Mouse (Mus musculus) heart, postnatal 14 days (tissue): ENCODE measurements around the gene Map3k13. TPM values are rescaled to one million over a fixed set of nuclear protein-coding genes. Genes with fewer than 3 reads are reported as not detected.
"Not testable (repeated sequence)": the region's sequence is repeated elsewhere in the genome, so short reads cannot be mapped to it uniquely, and the experiment has no call there.

ENCODE experiments used
- DNase-seq, 2 experiments: peaks; one replicate each; pipeline ENCODE4 v3.0.0; 2021 to 2022
- intact Hi-C: fragments of 180-260 bp; cut with DNase I; formaldehyde crosslinking; loops from one replicate; pipeline ENCODE4 v1.15.1; 2025
- long read RNA-seq, 2 experiments: library from polyadenylated mRNA; stranded (forward); transcript quantifications; one replicate each; pipeline ENCODE4 v2.0.0; 2021
- total RNA-seq, 2 experiments: library from RNA; stranded (reverse); gene quantifications; 2 replicates each; pipeline ENCODE4 v1.2.3; 2021

Map3k13 gene
- 1 to 10 TPM in 1 of 2 experiments, under 1 TPM in 1; 0.98 to 1.0 TPM for total RNA-seq
- long read RNA-seq, experiment 1, full-length matches to known transcripts, result 1 of 3 reads
- long read RNA-seq, experiment 1, partial matches to known transcripts, result 0 of 3 reads
- long read RNA-seq, experiment 1, other reads (novel, unspliced or antisense), result 2 of 3 reads
- long read RNA-seq, experiment 2, partial matches to known transcripts, result 0 of 6 reads
- long read RNA-seq, experiment 2, other reads (novel, unspliced or antisense), result 6 of 6 reads

GRCm38 (mm10) chr16:21793875-21794696, at the start of gene Map3k13:
Map3k13 (plus strand) TSS chr16:21794346.
- intact Hi-C loops, result loop anchor here (2.0 kb wide), 1 partner anchor 21 kb away; no protein-coding TSS in a partner anchor
- DNase-seq, result peak; percentile 95 to 97

DNA sequence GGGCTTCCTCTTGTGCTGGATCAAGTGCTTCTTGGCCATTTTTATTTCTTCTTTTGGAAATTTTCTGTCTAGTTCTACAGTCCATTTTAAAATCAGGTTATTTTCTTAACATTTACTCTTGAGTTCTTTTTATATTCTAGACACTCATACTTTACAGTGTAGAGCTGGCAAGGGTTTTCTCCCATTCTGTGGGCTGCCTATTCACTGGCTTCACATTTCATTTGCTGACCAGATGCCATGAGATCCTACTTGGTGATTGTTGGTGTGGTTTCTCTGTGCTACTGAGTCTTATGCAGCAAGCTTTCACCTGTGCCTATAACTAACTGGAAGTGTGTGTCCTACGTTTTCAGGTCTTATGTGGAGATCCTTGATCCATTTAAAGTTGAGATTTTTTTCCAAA, 35.7 kb upstream of the Map3k13 start:
- DNase-seq, result no peak
- intact Hi-C loops, result no loop called here

- no peak for DNase-seq
- intact Hi-C loops, result no loop called here
Measured at GRCm38 (mm10) chr16:21768255-21768654, 25.9 kb upstream of the Map3k13 start.

GRCm38 (mm10) chr16:21769667-21770066, 24.5 kb upstream of the Map3k13 start:
- peak; percentile 6 to 27 for DNase-seq
- intact Hi-C loops, result loop anchor here (1.0 kb wide), 2 partner anchors 44 to 281 kb away; no protein-coding TSS in a partner anchor

- no peak for DNase-seq
- intact Hi-C loops, result no loop called here
Measured at GRCm38 (mm10) chr16:21774725-21775124, 19.4 kb upstream of the Map3k13 start.

DNA sequence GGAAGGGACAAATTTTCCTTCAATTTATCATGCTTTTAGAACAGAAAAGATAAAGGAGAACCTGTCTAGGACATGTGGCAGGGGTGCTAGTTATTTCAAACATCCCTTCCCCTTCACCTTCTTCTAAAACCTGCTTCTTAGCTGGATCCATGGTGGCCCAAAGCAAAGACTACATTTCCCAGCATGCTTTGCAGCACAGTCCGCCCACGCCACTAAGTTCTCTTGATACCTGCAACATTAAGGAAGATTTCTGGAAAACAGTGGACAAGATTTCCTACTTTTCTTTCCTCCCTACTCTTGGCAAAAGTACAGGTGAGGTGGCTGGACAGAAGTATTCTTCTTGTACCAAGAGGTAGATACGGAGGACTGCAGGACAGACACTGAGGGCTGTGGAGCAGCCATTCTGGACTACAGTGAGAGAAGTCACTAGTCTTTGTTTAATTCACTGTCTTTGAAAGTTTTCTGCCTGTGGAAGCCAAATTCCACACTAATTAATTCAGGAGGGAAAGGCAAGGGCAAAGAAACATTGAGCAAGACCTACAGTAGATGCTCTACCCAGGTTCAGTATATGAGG, 15.8 kb upstream of the Map3k13 start:
- peak; percentile 13 to 44 for DNase-seq
- intact Hi-C loops, result no loop called here

DNA sequence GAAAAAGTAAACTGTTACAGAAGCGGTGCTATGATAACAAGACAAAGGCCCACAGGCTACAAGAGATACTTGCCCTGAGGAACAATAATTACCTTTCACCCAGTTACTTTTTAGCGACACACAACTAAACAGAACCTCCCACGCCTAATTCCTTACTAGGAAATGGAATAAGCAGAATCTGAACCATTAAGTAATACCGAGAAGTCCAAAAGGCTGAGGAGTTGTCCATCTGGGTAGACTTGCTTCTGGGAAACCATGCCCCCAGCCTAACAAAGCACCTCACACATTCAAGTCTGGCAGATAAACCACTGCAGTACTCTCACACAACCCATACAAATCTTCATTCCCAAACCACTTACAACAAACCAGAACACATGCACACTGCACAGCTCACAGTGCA, 15.0 kb upstream of the Map3k13 start:
- intact Hi-C loops, result no loop called here
- no peak for DNase-seq

DNA sequence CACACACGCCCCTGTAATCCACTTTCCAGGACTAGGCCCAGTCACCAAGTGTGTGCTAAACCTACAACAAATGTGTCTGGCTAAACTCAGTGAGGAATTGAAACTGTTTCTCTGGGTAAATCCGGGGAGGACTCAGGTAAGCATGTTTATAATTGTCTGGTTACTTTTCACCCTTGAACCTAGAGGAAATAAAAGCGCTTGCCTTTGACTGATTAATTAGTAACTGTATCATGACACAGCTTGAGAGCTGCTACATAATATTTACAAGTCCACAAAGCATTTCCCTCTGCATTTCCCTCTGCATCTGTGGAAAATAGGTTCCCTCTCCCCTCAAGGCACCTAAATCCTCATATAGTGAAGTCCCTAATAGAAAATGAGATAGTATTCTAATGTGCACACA, 12.9 kb upstream of the Map3k13 start:
- DNase-seq, result no peak
- intact Hi-C loops, result no loop called here

- DNase-seq, result no peak
- intact Hi-C loops, result no loop called here
Measured at GRCm38 (mm10) chr16:21781895-21782294, 12.3 kb upstream of the Map3k13 start.

DNA sequence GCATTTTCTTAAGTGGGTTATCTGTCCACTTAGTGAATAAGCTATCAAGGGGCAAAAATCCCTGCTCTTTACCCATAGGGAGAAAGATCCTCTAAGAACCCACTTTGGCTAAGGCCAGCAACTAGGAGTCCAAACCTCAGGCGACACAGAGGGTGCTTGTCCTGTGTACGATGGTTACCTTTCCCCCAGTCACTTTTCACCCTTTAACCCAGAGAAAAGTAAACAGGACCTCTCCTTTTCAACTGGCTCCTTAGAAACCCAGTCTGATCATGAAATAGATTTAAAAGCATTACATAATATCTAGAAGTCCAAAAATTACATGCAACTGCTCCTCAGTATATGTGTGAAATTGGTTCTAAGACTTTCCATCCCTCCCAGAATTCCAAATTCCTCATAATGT, 11.3 kb upstream of the Map3k13 start:
- intact Hi-C loops, result no loop called here
- DNase-seq, result no peak

GRCm38 (mm10) chr16:21785000-21785399, 9.1 kb upstream of the Map3k13 start:
- no peak for DNase-seq
- intact Hi-C loops, result no loop called here

DNA sequence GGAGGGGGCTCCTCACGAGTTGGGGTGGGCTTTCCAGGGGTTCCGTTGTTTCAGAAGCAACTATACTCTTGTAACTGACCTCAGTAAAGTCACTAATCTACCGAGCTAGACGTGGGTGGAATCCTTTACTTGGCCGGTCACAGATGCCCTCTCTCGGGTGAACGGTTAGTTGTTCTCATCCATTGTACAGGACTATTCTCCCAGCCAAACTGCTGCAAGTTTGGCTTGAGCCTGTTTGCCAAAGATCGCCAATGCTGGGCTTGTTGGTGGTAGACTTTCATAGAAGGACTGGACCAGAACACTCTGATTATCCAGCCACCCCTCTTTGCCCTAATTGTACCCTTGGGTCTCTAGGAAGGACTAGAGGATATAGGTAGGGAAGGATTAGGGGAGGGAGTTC, 7.8 kb upstream of the Map3k13 start:
- intact Hi-C loops, result no loop called here

DNA sequence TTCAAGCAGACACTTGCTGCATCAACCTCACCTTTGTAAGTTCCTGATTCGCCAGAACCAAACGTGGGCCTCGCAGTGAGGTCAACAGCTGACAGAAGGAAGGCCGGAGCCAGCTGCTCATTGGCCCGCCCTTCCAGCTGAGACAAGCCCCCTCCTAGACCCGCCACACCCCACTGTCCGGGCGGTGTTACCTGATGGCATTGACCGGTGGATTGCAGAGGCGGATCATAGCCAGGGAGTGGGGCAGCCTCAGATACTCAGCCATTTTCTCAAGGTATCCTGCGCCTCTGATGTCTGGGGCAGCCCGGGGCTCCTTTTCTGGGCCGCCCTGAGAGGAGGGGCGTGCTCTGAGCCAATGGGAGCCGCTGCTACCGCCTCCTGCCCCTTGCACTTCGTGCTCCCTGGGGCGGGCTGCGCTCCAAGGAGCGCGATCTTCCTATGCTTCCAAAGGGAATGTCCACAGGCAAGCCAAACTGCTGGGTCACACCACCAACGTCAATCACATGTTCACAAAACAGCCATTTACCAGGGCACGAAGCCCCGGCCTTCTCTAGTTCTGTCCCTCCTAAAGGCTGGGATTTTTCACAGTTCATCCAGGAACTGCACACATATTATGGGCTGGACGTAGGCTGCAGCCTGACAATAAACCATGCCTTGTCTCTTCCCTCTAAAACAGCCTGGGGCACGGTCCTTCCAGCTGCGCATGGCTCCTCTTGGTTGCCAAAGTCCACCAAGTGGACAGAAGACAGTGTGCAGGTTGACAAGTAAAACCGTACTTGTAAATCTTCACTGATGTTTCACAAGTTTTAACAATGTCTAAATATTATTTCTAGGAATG, 6.4 kb upstream of the Map3k13 start, which contains the start of gene Ehhadh:
Gene Ehhadh, minus strand, starts transcription at position 292 of the 838 bp plus-strand sequence.
- intact Hi-C loops, result no loop called here
- peak; percentile 75 to 79 for DNase-seq

More for the DNA sequence above, 7.8 kb upstream of the Map3k13 start:
- DNase-seq, result no peak

- no peak for DNase-seq
- intact Hi-C loops, result no loop called here
Measured at GRCm38 (mm10) chr16:21788581-21788980, 5.6 kb upstream of the Map3k13 start.

DNA sequence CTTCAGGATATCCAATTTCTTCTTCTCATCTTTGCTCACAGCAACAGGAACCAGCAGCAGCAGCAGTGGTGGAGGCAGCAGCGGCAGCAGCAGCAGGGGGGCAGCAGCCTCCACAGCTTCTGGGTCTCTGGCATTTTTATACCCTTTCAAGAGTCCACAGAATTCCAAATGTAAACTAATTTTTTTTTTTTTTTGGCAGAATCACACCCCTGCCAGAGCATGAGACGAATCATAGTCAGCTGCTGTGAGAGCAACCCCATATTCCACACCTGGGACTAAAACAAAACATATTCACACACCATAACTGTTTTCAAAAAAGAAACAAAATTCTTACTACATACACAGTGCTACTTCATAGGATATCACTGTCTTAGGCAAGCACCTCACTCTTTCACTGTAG, 5.0 kb upstream of the Map3k13 start:
- intact Hi-C loops, result no loop called here
- DNase-seq, result no peak

DNA sequence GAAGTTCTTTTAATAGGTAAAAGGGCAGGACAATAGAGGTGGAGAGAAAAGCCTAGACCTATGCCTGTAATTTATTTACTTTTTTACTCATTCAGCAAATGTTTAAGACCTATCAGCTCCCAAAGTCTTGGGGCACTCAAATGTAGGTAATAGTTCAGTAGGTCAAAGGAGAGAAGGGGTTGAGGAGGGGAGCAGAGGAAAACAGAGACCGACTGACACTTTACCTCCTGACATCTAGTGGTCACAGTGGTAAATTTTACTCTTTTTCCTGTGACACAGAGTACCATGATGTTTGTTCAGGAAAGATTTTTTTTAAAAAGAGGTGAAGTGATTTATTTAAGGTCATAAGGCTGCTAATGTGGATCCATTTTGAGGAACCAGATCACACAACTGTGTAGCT, 3.7 kb upstream of the Map3k13 start:
- intact Hi-C loops, result no loop called here
- DNase-seq, result no peak

GRCm38 (mm10) chr16:21791779-21792178, 2.4 kb upstream of the Map3k13 start:
- intact Hi-C loops, result no loop called here

DNA sequence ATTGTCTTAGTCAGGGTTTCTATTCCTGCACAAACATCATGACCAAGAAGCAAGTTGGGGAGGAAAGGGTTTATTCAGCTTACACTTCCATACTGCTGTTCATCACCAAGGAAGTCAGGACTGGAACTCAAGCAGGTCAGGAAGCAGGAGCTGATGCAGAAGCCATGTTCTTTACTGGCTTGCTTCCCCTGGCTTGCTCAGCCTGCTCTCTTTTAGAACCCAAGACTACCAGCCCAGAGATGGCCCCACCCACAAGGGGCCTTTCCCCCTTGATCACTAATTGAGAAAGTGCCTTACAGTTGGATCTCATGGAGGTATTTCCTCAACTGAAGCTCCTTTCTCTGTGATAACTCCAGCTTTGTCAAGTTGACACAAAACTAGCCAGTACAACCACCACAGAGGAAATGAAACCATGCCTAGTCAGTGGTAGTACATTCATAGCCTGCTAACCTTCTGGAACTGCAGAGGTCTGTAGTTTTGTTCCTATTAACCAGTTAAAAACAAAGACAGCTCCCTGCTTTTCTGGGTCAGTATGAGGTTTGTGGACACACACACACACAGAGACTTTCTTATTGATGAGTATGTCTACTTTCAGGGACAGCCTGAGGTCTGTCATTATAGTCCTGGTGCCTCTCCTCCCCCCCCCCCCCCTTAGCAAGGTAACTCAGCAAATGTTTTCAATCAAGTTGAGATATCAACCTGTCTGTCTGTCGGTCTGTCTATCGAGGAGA, 901 bp upstream of the Map3k13 start:
- intact Hi-C loops, DNase-seq: not testable (repeated sequence)

More at GRCm38 (mm10) chr16:21791779-21792178, 2.4 kb upstream of the Map3k13 start:
- no peak for DNase-seq

GRCm38 (mm10) chr16:21794697-21795045, 525 bp downstream of the Map3k13 start:
- intact Hi-C loops, result loop anchor here (2.0 kb wide), 1 partner anchor 20 kb away; no protein-coding TSS in a partner anchor
- no peak for DNase-seq

GRCm38 (mm10) chr16:21795071-21795470, 925 bp downstream of the Map3k13 start:
- intact Hi-C loops, result loop anchor here (2.0 kb wide), 1 partner anchor 20 kb away; no protein-coding TSS in a partner anchor
- no peak for DNase-seq
